Mouse (Mus musculus): Measurements from ENCODE around the gene Ret.

- TF ChIP-seq POLR2A (IDR thresholded peaks at IDR 0.05; ENCODE audit: control insufficient read depth in 1 of 2, insufficient read depth in 1 of 2, low read depth in 1 of 2, low read length in 2 of 2, poor library complexity in 1 of 2) (no peak), GABPA (IDR thresholded peaks at IDR 0.05; ENCODE audit: low read depth, low read length) (no peak), NELFE (IDR thresholded peaks at IDR 0.05; ENCODE audit: low read depth, low read length) (no peak), ETS1 (IDR thresholded peaks at IDR 0.05; ENCODE audit: low read depth, low read length) (no peak), HCFC1 (IDR thresholded peaks at IDR 0.05; ENCODE audit: low read depth, low read length) (no peak), CTCF (IDR thresholded peaks at IDR 0.05 in 2 of 3, conservative IDR thresholded peaks at IDR 0.05 in 1 of 3; ENCODE audit: control insufficient read depth in 1 of 3, insufficient read depth in 1 of 3, low read depth in 2 of 3, low read length in 3 of 3, poor library complexity in 1 of 3, severe bottlenecking in 1 of 3) (no peak), MAX (IDR thresholded peaks at IDR 0.05; ENCODE audit: low read length) (no peak)
These were observed 18.2 kb upstream of the Ret start for GRCm38 (mm10) chr6:118215676-118216075.
